Comparison of ENCODE assay signal across 9 mouse cellular contexts in the genomic region with DNA sequence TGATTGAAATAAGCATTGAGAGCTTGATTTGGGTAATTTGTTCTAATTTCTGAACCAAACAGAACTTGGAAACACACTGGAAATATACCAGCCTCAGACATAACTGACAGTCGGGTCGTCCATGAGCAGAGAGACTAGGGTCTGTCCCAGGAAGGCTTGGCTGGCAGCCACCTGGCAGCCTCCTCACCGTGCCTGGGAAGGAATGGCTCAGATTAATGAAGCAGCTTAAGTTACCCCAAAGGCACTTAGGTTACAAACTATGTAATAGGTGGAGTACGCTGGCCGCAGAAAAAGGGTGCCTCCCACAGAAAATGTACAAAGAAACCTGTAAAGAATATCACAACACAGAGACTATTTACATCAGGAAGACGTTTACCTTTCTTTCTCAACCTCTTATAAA.
DNase-seq lines count a peak whose midpoint lies in the region; ATAC-seq and TF ChIP-seq lines count a peak whose summit lies in the region.
"Had no signal": no experiment of that assay in that cellular context is flagged by ENCODE, and none has a peak within 500 bp of the region (broad histone marks: within the 10 kb centered on the region; RNA-seq: fewer than 3 reads in every experiment).

No protein-coding gene starts in this region.

- 33% methylated on average over 6 of the region's 6 CpGs for WGBS in hindbrain, postnatal 0 days
- WGBS in hindbrain, embryonic 10.5 days: 75% methylated on average over 6 of the region's 6 CpGs
- WGBS in embryonic facial prominence, embryonic 11.5 days: 38% methylated on average over 6 of the region's 6 CpGs

- no peaks in the 10 kb centered on the region for H3K9me3 ChIP-seq in hindbrain, postnatal 0 days (ENCODE audit: low read length)
- no peaks in the 10 kb centered on the region for H3K9me3 ChIP-seq in hindbrain, embryonic 10.5 days
- H3K9me3 ChIP-seq in embryonic facial prominence, embryonic 11.5 days (replicated peaks; ENCODE audit: control insufficient read depth, low read length): no peaks in the 10 kb centered on the region

- peaks cover 6% of the 10 kb centered on the region; the same call in 1 of the 2 replicates for H3K4me1 ChIP-seq in hindbrain, postnatal 0 days (ENCODE audit: insufficient read depth, low read length)
- peaks cover 40% of the 10 kb centered on the region for H3K4me1 ChIP-seq in hindbrain, embryonic 10.5 days (replicated peaks)
- no peaks in the 10 kb centered on the region; the same call in none of the 2 replicates for H3K4me1 ChIP-seq in embryonic facial prominence, embryonic 11.5 days (ENCODE audit: control insufficient read depth, insufficient read depth, low read length)

- DNase-seq in hindbrain, postnatal 0 days (ENCODE audit: low spot score): peak; percentile 65
- no peak for DNase-seq in hindbrain, embryonic 10.5 days (ENCODE audit: low spot score)
- peak; percentile 85 for DNase-seq in Muller cell, postnatal 12 days (ENCODE audit: inconsistent ontology term)
- DNase-seq in embryonic facial prominence, embryonic 11.5 days (ENCODE audit: low spot score): peak; percentile 41
- peak; percentile 74 for DNase-seq in kidney, postnatal 14 days
- no peak for DNase-seq in layer of hippocampus, postnatal 36 days
- DNase-seq in adipocyte (ENCODE audit: low spot score): no peak
- DNase-seq: heart, adult 2 months; thymus, postnatal 25 days had no signal

- H3K4me3 ChIP-seq in hindbrain, postnatal 0 days (ENCODE audit: low read length): no peak overlapping the region
- no peak overlapping the region for H3K4me3 ChIP-seq in hindbrain, embryonic 10.5 days
- H3K4me3 ChIP-seq in embryonic facial prominence, embryonic 11.5 days (ENCODE audit: low read depth, low read length): no peak overlapping the region
- H3K4me3 ChIP-seq: heart, adult 2 months had no signal

- no peak for ATAC-seq in hindbrain, postnatal 0 days
- ATAC-seq in embryonic facial prominence, embryonic 11.5 days (replicated peaks; ENCODE audit: insufficient number of reproducible peaks, low FRiP score, low TSS enrichment, low read depth): 0 out of 2 replicates have a peak, but pooled peaks have one; percentile 37

- H3K4me2 ChIP-seq in hindbrain, postnatal 0 days (ENCODE audit: low read depth, low read length): no peak overlapping the region
- no peak overlapping the region for H3K4me2 ChIP-seq in embryonic facial prominence, embryonic 11.5 days (ENCODE audit: low read depth, low read length)

- no peak overlapping the region for H3K9ac ChIP-seq in hindbrain, postnatal 0 days (replicated peaks; ENCODE audit: low read length)
- no peak overlapping the region for H3K9ac ChIP-seq in embryonic facial prominence, embryonic 11.5 days (replicated peaks; ENCODE audit: low read length)

- H3K36me3 ChIP-seq in hindbrain, postnatal 0 days (ENCODE audit: insufficient read depth, low read length): no peaks in the 10 kb centered on the region
- H3K36me3 ChIP-seq in hindbrain, embryonic 10.5 days: peaks cover 4% of the 10 kb centered on the region; the same call in 1 of the 2 replicates
- no peaks in the 10 kb centered on the region for H3K36me3 ChIP-seq in embryonic facial prominence, embryonic 11.5 days (replicated peaks; ENCODE audit: control insufficient read depth, insufficient read depth, low read depth, low read length)

- no peaks in the 10 kb centered on the region for H3K27me3 ChIP-seq in hindbrain, postnatal 0 days (ENCODE audit: insufficient read depth, low read length)
- H3K27me3 ChIP-seq in hindbrain, embryonic 10.5 days (ENCODE audit: insufficient read depth, poor library complexity, severe bottlenecking): no peaks in the 10 kb centered on the region
- no peaks in the 10 kb centered on the region for H3K27me3 ChIP-seq in embryonic facial prominence, embryonic 11.5 days (ENCODE audit: control insufficient read depth, insufficient read depth, low read length)

- H3K27ac ChIP-seq in hindbrain, postnatal 0 days: no peak overlapping the region
- H3K27ac ChIP-seq in hindbrain, embryonic 10.5 days: no peak overlapping the region
- no peak overlapping the region for H3K27ac ChIP-seq in embryonic facial prominence, embryonic 11.5 days (replicated peaks; ENCODE audit: low read depth, low read length)
- H3K27ac ChIP-seq: heart, adult 2 months had no signal

- TF ChIP-seq CTCF in hindbrain, postnatal 0 days (IDR thresholded peaks at IDR 0.05; ENCODE audit: low read depth): no peak

Comparison
In these comparisons a context has a peak if more than half of its experiments do, and no peak if none do; other contexts are left out.
1. DNase-seq: peak in hindbrain, postnatal 0 days (single experiment), Muller cell, postnatal 12 days (single experiment), embryonic facial prominence, embryonic 11.5 days (single experiment) and kidney, postnatal 14 days (single experiment); none in hindbrain, embryonic 10.5 days (single experiment), layer of hippocampus, postnatal 36 days (0 of 2) and adipocyte (single experiment).